ENCODE assay signal across 12 mouse cellular contexts in the genomic region with DNA sequence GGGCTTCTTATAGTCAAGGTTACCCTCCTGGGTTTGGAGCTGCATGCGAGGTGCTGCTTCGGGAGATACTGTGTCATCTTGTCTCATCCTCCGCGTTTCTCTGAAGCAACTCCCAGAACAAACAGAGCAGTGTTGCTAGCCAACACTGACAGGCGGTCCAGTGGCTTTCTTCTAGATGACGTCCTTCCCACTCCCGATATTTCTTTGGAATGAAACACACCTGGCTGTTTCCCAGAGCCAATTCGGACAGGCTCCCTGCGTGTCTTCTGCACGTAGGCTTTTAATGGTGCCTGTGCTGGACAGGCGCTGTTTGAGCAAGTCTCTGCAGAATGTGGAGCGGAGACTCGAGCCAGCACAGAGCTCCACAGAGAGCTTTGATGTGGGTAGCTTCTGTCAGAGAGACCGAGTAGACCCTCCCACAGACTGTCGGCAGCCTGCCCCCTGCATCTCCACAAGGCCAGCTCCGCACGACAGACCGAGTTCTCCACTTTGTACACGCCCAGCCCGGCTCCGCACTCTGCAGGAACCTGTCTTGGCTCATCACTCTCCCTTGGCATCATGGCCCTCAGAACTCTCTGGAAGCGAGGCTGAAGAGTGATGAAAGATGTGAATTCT.
DNase-seq lines count a peak whose midpoint lies in the region; ATAC-seq and TF ChIP-seq lines count a peak whose summit lies in the region.
"Had no signal": no experiment of that assay in that cellular context is flagged by ENCODE, and none has a peak within 500 bp of the region (broad histone marks: within the 10 kb centered on the region; RNA-seq: fewer than 3 reads in every experiment).

No protein-coding gene starts in this region.

- TF ChIP-seq CTCF in brain, embryonic 14.5 days (IDR thresholded peaks at IDR 0.05; ENCODE audit: borderline replicate concordance, extremely low read depth, insufficient read depth, insufficient read length): no peak
- TF ChIP-seq CTCF in lung, postnatal 0 days (IDR thresholded peaks at IDR 0.05): no peak

- TF ChIP-seq EP300 in lung, postnatal 0 days (IDR thresholded peaks at IDR 0.05): no peak

- H3K27me3 ChIP-seq in hindbrain, embryonic 10.5 days (ENCODE audit: insufficient read depth, poor library complexity, severe bottlenecking): 0 out of 2 replicates have a peak, but pooled peaks cover 2% of the 10 kb centered on the region
- no peaks in the 10 kb centered on the region for H3K27me3 ChIP-seq in hindbrain, embryonic 14.5 days (ENCODE audit: control insufficient read depth, insufficient read depth, low read length)
- no peaks in the 10 kb centered on the region for H3K27me3 ChIP-seq in lung, postnatal 0 days (replicated peaks; ENCODE audit: insufficient read depth, low read length)
- H3K27me3 ChIP-seq: heart, embryonic 13.5 days; liver, embryonic 15.5 days; neural tube, embryonic 12.5 days had no signal

- H3K4me3 ChIP-seq in hindbrain, embryonic 10.5 days: no peak overlapping the region
- no peak overlapping the region for H3K4me3 ChIP-seq in hindbrain, embryonic 14.5 days (replicated peaks; ENCODE audit: low read length)
- H3K4me3 ChIP-seq in lung, postnatal 0 days (ENCODE audit: low read depth, low read length): no peak overlapping the region
- H3K4me3 ChIP-seq: forebrain, embryonic 12.5 days; heart, embryonic 13.5 days; liver, embryonic 15.5 days; neural tube, embryonic 12.5 days had no signal

- no peak for TF ChIP-seq POLR2A in brain, embryonic 14.5 days (IDR thresholded peaks at IDR 0.05; ENCODE audit: borderline replicate concordance, extremely low read depth, insufficient read depth, insufficient read length, poor library complexity, severe bottlenecking)

- H3K36me3 ChIP-seq in hindbrain, embryonic 10.5 days: no peaks in the 10 kb centered on the region
- H3K36me3 ChIP-seq in hindbrain, embryonic 14.5 days (replicated peaks; ENCODE audit: control insufficient read depth, insufficient read depth): no peaks in the 10 kb centered on the region
- no peaks in the 10 kb centered on the region for H3K36me3 ChIP-seq in lung, postnatal 0 days (ENCODE audit: insufficient read depth, low read length)
- H3K36me3 ChIP-seq: forebrain, embryonic 12.5 days; heart, embryonic 13.5 days; liver, embryonic 15.5 days; neural tube, embryonic 12.5 days had no signal

- peak overlapping the region; percentile 73 for H3K27ac ChIP-seq in hindbrain, embryonic 10.5 days
- no peak overlapping the region for H3K27ac ChIP-seq in hindbrain, embryonic 14.5 days
- no peak overlapping the region for H3K27ac ChIP-seq in lung, postnatal 0 days (ENCODE audit: low read length)
- H3K27ac ChIP-seq: forebrain, embryonic 12.5 days; heart, embryonic 13.5 days; liver, embryonic 15.5 days; neural tube, embryonic 12.5 days had no signal

- H3K4me2 ChIP-seq in hindbrain, embryonic 14.5 days (replicated peaks): no peak overlapping the region
- no peak overlapping the region for H3K4me2 ChIP-seq in lung, postnatal 0 days (replicated peaks; ENCODE audit: low read depth, low read length)
- H3K4me2 ChIP-seq: forebrain, embryonic 12.5 days; heart, embryonic 13.5 days; liver, embryonic 15.5 days; neural tube, embryonic 12.5 days had no signal

- 70% methylated on average over 22 of the region's 22 CpGs for WGBS in hindbrain, embryonic 10.5 days
- 66% methylated on average over 22 of the region's 22 CpGs for WGBS in hindbrain, embryonic 14.5 days
- 59% methylated on average over 22 of the region's 22 CpGs for WGBS in lung, postnatal 0 days

- no peak for ATAC-seq in hindbrain, embryonic 14.5 days (ENCODE audit: low FRiP score)
- ATAC-seq in lung, postnatal 0 days: no peak

- H3K4me1 ChIP-seq in hindbrain, embryonic 10.5 days (replicated peaks): peaks cover 18% of the 10 kb centered on the region
- H3K4me1 ChIP-seq in hindbrain, embryonic 14.5 days (replicated peaks; ENCODE audit: control insufficient read depth, insufficient read depth, low read length): no peaks in the 10 kb centered on the region
- H3K4me1 ChIP-seq in lung, postnatal 0 days (ENCODE audit: insufficient read depth, low read depth, low read length): no peaks in the 10 kb centered on the region
- H3K4me1 ChIP-seq: liver, embryonic 15.5 days had no signal

- no peak overlapping the region for H3K9ac ChIP-seq in hindbrain, embryonic 14.5 days
- no peak overlapping the region for H3K9ac ChIP-seq in lung, postnatal 0 days (replicated peaks; ENCODE audit: low read depth)
- H3K9ac ChIP-seq: forebrain, embryonic 12.5 days; heart, embryonic 13.5 days; liver, embryonic 15.5 days; neural tube, embryonic 12.5 days had no signal

- peak; percentile 15 for DNase-seq in adrenal gland, adult 2 months
- DNase-seq in adrenal gland, postnatal 4 days (ENCODE audit: low spot score in 2 of 2): no peak
- DNase-seq in hindbrain, embryonic 10.5 days (ENCODE audit: low spot score): peak; percentile 6
- no peak for DNase-seq in hindbrain, embryonic 14.5 days (ENCODE audit: low spot score)
- peak; percentile 27 for DNase-seq in brain, embryonic 14.5 days (ENCODE audit: low read depth)
- peak; percentile 8 for DNase-seq in ovary, postnatal 14 days (ENCODE audit: low spot score)
- no peak for DNase-seq in testis, postnatal 14 days (ENCODE audit: low spot score)
- no peak for DNase-seq in lung, postnatal 0 days (ENCODE audit: low spot score)

- H3K9me3 ChIP-seq in hindbrain, embryonic 10.5 days: no peaks in the 10 kb centered on the region
- H3K9me3 ChIP-seq in hindbrain, embryonic 14.5 days (ENCODE audit: control insufficient read depth, low read length): no peaks in the 10 kb centered on the region
- H3K9me3 ChIP-seq in lung, postnatal 0 days (ENCODE audit: low read length): no peaks in the 10 kb centered on the region
- H3K9me3 ChIP-seq: forebrain, embryonic 12.5 days; liver, embryonic 15.5 days; neural tube, embryonic 12.5 days had no signal

Comparison
In these comparisons a context has a peak if more than half of its experiments do, and no peak if none do; other contexts are left out.
1. DNase-seq: peak in adrenal gland, adult 2 months (single experiment), hindbrain, embryonic 10.5 days (single experiment), brain, embryonic 14.5 days (single experiment) and ovary, postnatal 14 days (single experiment); none in adrenal gland, postnatal 4 days (0 of 2), hindbrain, embryonic 14.5 days (single experiment), testis, postnatal 14 days (single experiment) and lung, postnatal 0 days (single experiment).